Mouse (Mus musculus) small intestine, adult 2 months (tissue): ENCODE measurements at regions not wholly inside any gene's neighbourhood (a gene's known extent, or its start where the extent isn't known, plus 50 kb on each side); places are given as distances from the start of the nearest gene placed in this dataset.

Experiments used
- CTCF ChIP-seq: fragments of 200-500 bp; IDR thresholded peaks from 2 replicates; pipeline ENCODE4 v1.5.1; 2012; ENCODE audit warnings: low read depth, mild to moderate bottlenecking, control low read depth, inconsistent platforms, low read length, moderate library complexity, mixed read lengths; ENCODE audit not compliant: insufficient replicate concordance, insufficient read length; ENCODE audit errors: extremely low read depth
- POLR2A ChIP-seq: fragments of 200-500 bp; IDR thresholded peaks from 2 replicates; pipeline ENCODE4 v1.6.1; 2012; ENCODE audit warnings: low read depth, mild to moderate bottlenecking, control low read depth, inconsistent platforms, low read length, moderate library complexity

GRCm38 (mm10) chr13:35503362-35503821 lies 156.2 kb upstream of the Cdyl start:
- TF ChIP-seq CTCF (no peak), POLR2A (no peak)
